Mouse (Mus musculus): ENCODE data around the gene Rhbdf1.

DNA sequence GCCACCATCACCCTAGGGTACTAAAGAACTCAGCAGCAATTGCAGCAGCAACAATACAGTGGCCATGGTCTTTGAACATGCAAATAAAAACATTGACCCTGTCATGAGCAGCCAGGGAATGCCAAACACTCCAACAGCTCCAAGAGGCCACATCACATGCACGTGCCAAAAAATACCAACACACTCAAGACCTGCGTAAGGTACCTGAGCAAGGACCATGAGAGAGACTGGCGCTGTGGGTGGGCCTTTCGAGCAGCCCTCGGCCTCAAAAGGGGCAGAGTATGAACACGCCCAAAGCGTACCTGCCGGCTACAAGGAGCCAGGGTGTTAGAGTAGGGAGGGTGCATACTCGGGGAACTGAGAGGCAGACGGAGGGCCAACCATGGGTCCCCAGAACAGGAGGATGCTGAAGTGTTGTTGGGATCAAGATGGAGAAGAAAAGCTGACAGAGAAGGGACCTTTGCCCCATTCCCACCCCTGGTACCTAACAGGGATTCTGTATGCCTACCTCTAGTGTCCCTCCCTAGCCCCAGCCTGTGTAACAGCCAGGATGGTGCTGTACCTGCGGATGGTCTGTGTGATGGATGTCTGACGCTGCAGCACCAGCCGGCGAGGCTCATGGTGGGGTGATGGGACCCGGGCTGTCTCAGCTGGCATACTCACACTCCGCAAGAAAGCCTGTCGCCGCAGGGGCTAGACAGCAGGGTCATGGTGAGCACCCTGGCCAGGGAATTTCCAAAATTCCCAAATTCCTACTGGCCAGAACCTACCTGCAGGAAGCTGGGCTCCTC is 6.5 kb downstream of the Rhbdf1 start:
- TF ChIP-seq CTCF (IDR thresholded peaks at IDR 0.05; ENCODE audit: low read depth, low read length) (no peak), GATA1 (IDR thresholded peaks at IDR 0.05; ENCODE audit: borderline replicate concordance, low read length) (no peak)

Measured in G1E (cell line).